Mouse (Mus musculus): ENCODE measurements at regions not wholly inside any gene's neighbourhood (a gene's known extent, or its start where the extent isn't known, plus 50 kb on each side); places are given as distances from the start of the nearest gene placed in this dataset.

GRCm38 (mm10) chr14:15273107-15273506, 165.7 kb downstream of the Lrrc3b start:
- no peak for ATAC-seq (ENCODE audit: poor library complexity, severe bottlenecking)

- no peak for ATAC-seq (ENCODE audit: poor library complexity, severe bottlenecking)
These were observed 166.4 kb downstream of the Lrrc3b start for GRCm38 (mm10) chr14:15272364-15272763.

GRCm38 (mm10) chr14:15266287-15266686, 172.5 kb downstream of the Lrrc3b start:
- ATAC-seq (ENCODE audit: poor library complexity, severe bottlenecking): peak; percentile 38; the same call in 1 of the 2 replicates

GRCm38 (mm10) chr14:15262996-15263395, 175.8 kb downstream of the Lrrc3b start:
- no peak for ATAC-seq (ENCODE audit: poor library complexity, severe bottlenecking)

- no peak for ATAC-seq (ENCODE audit: poor library complexity, severe bottlenecking)
These were observed 183.1 kb downstream of the Lrrc3b start for GRCm38 (mm10) chr14:15255729-15256128.

GRCm38 (mm10) chr14:15205626-15206025, 233.2 kb downstream of the Lrrc3b start:
- peak; percentile 79 for ATAC-seq (ENCODE audit: poor library complexity, severe bottlenecking)

- no peak for ATAC-seq (ENCODE audit: poor library complexity, severe bottlenecking)
These were observed 234.5 kb downstream of the Lrrc3b start for GRCm38 (mm10) chr14:15204284-15204683.
